Mouse (Mus musculus) CH12.LX (cell line): ENCODE results near the gene Rora. TPM values are rescaled to one million over a fixed set of nuclear protein-coding genes. Genes with fewer than 3 reads are reported as not detected.

ENCODE experiments used
- DNase-seq: peaks from one replicate; pipeline ENCODE4 v3.0.0-alpha.2; 2013; ENCODE audit errors: extremely low read depth
- H3K27ac ChIP-seq: 2 replicates; pipeline ENCODE4 v1.5.1; 2012; ENCODE audit warnings: low read depth, mild to moderate bottlenecking, control low read depth, moderate library complexity; ENCODE audit not compliant: insufficient read depth
- H3K27me3 ChIP-seq: replicated peaks from 2 replicates; pipeline ENCODE3; 2012; ENCODE audit warnings: inconsistent platforms
- H3K36me3 ChIP-seq, 2 experiments: replicated peaks in 1 of 2; 2 replicates each; pipeline versions ENCODE3 to v1.6.1; 2012; ENCODE audit warnings: inconsistent platforms in 1 of 2, low read length in 1 of 2, mild to moderate bottlenecking in 1 of 2, mixed read lengths in 1 of 2, moderate library complexity in 1 of 2; ENCODE audit not compliant: control insufficient read depth in 1 of 2, insufficient read depth in 1 of 2
- H3K4me1 ChIP-seq, 2 experiments: 2 replicates each; pipeline ENCODE4 v1.6.1; 2012; ENCODE audit warnings: inconsistent platforms in 1 of 2, moderate library complexity in 1 of 2; ENCODE audit not compliant: insufficient read depth in 2 of 2, control insufficient read depth in 1 of 2
- H3K4me2 ChIP-seq: 2 replicates; pipeline ENCODE4 v1.6.1; 2012; ENCODE audit warnings: low read depth, mild to moderate bottlenecking, control low read depth; ENCODE audit not compliant: poor library complexity, insufficient read depth, severe bottlenecking
- H3K4me3 ChIP-seq, 3 experiments: fragments of 150-350 bp in 1 of 3; sonication (generic) in 1 of 3; replicated peaks in 1 of 3; 2 replicates each; pipeline versions ENCODE3 to v1.5.1; 2011 to 2012; ENCODE audit warnings: low read depth in 2 of 3, low read length in 2 of 3, mild to moderate bottlenecking in 2 of 3, moderate library complexity in 2 of 3, control low read depth in 1 of 3, improper control_type of control experiment in 1 of 3, inconsistent platforms in 1 of 3, mixed read lengths in 1 of 3; ENCODE audit not compliant: poor library complexity in 1 of 3
- H3K79me2 ChIP-seq: replicated peaks from 2 replicates; pipeline ENCODE4 v1.6.1; 2012; ENCODE audit warnings: mild to moderate bottlenecking, moderate library complexity; ENCODE audit not compliant: control insufficient read depth, poor library complexity, insufficient read depth, severe bottlenecking; ENCODE audit errors: extremely low read depth
- H3K9ac ChIP-seq: 2 replicates; pipeline ENCODE4 v1.6.1; 2012; ENCODE audit warnings: low read depth, mild to moderate bottlenecking, control low read depth, moderate library complexity; ENCODE audit not compliant: insufficient read depth
- H3K9me3 ChIP-seq: replicated peaks from 2 replicates; pipeline ENCODE3; 2012; ENCODE audit warnings: low read length, inconsistent platforms, mixed read lengths
- CHD1 ChIP-seq: IDR thresholded peaks from 2 replicates; pipeline ENCODE4 v1.6.1; 2012; ENCODE audit warnings: low read depth, low read length, improper control_type of control experiment, inconsistent platforms
- CTCF ChIP-seq, 2 experiments: IDR thresholded peaks in 1 of 2; conservative IDR thresholded peaks in 1 of 2; 2 replicates each; pipeline ENCODE4 v1.5.1; 2011 to 2012; ENCODE audit warnings: low read depth in 2 of 2, low read length in 2 of 2, improper control_type of control experiment in 1 of 2, inconsistent platforms in 1 of 2, mild to moderate bottlenecking in 1 of 2, moderate library complexity in 1 of 2
- E2F4 ChIP-seq: IDR thresholded peaks from 2 replicates; pipeline ENCODE4 v1.6.1; 2011; ENCODE audit warnings: low read depth, low read length, improper control_type of control experiment; ENCODE audit not compliant: insufficient replicate concordance
- EP300 ChIP-seq: IDR thresholded peaks from 2 replicates; pipeline ENCODE4 v1.6.1; 2011; ENCODE audit warnings: low read length, improper control_type of control experiment
- GABPA ChIP-seq: IDR thresholded peaks from 2 replicates; pipeline ENCODE4 v1.6.1; 2012; ENCODE audit warnings: low read depth, low read length, improper control_type of control experiment, inconsistent platforms; ENCODE audit not compliant: insufficient replicate concordance
- IRF4 ChIP-seq: IDR thresholded peaks from 2 replicates; pipeline ENCODE4 v1.6.1; 2014; ENCODE audit warnings: low read depth, mild to moderate bottlenecking, inconsistent platforms, low read length, improper control_type of control experiment
- JUN ChIP-seq: IDR thresholded peaks from 2 replicates; pipeline ENCODE4 v1.6.1; 2011; ENCODE audit warnings: low read depth, mild to moderate bottlenecking, low read length, improper control_type of control experiment, moderate library complexity; ENCODE audit not compliant: insufficient read depth
- KAT2A ChIP-seq: IDR thresholded peaks from 2 replicates; pipeline ENCODE4 v1.6.1; 2012; ENCODE audit warnings: low read length, improper control_type of control experiment, inconsistent platforms; ENCODE audit not compliant: insufficient replicate concordance
- MAX ChIP-seq: IDR thresholded peaks from 2 replicates; pipeline ENCODE4 v1.6.1; 2011; ENCODE audit warnings: low read length, improper control_type of control experiment
- MAZ ChIP-seq: IDR thresholded peaks from 2 replicates; pipeline ENCODE4 v1.6.1; 2012; ENCODE audit warnings: low read depth, mild to moderate bottlenecking, inconsistent platforms, low read length, improper control_type of control experiment, moderate library complexity
- NRF1 ChIP-seq: IDR thresholded peaks from 2 replicates; pipeline ENCODE4 v1.6.1; 2014; ENCODE audit warnings: low read depth, mild to moderate bottlenecking, inconsistent platforms, low read length, improper control_type of control experiment, moderate library complexity
- PAX5 ChIP-seq: IDR thresholded peaks from 2 replicates; pipeline ENCODE4 v1.6.1; 2012; ENCODE audit warnings: low read length, inconsistent platforms, mixed read lengths
- POLR2A ChIP-seq: IDR thresholded peaks from 2 replicates; pipeline ENCODE4 v1.6.1; 2011; ENCODE audit warnings: low read depth, mild to moderate bottlenecking, improper control_type of control experiment, low read length
- POLR2AphosphoS2 ChIP-seq: IDR thresholded peaks from 2 replicates; pipeline ENCODE4 v1.6.1; 2011; ENCODE audit warnings: low read depth, low read length, improper control_type of control experiment
- RAD21 ChIP-seq: IDR thresholded peaks from 2 replicates; pipeline ENCODE4 v1.6.1; 2011; ENCODE audit warnings: low read depth, mild to moderate bottlenecking, low read length, improper control_type of control experiment, moderate library complexity
- SMC3 ChIP-seq: IDR thresholded peaks from 2 replicates; pipeline ENCODE4 v1.6.1; 2011; ENCODE audit warnings: low read depth, low read length, improper control_type of control experiment
- TBP ChIP-seq: conservative IDR thresholded peaks from 2 replicates; pipeline ENCODE4 v1.6.1; 2011; ENCODE audit warnings: low read depth, low read length, improper control_type of control experiment
- UBTF ChIP-seq: IDR thresholded peaks from 2 replicates; pipeline ENCODE4 v1.6.1; 2012; ENCODE audit warnings: low read depth, mild to moderate bottlenecking, inconsistent platforms, low read length, improper control_type of control experiment, moderate library complexity
- USF2 ChIP-seq: conservative IDR thresholded peaks from 2 replicates; pipeline ENCODE4 v1.6.1; 2011; ENCODE audit warnings: low read depth, low read length, improper control_type of control experiment
- ZMIZ1 ChIP-seq: IDR thresholded peaks from 2 replicates; pipeline ENCODE4 v1.6.1; 2012; ENCODE audit warnings: low read depth, mild to moderate bottlenecking, inconsistent platforms, low read length, improper control_type of control experiment
- ZNF384 ChIP-seq: IDR thresholded peaks from 2 replicates; pipeline ENCODE4 v1.6.1; 2012; ENCODE audit warnings: low read depth, low read length, improper control_type of control experiment, inconsistent platforms
- dilution Hi-C: fragments of 300-500 bp; cut with MboI; formaldehyde crosslinking; loops from 2 replicates; pipeline ENCODE4 v1.14.3; 2020; ENCODE audit warnings: low sequenced_read_pairs; ENCODE audit not compliant: extremely low pct_unique_long_range_greater_than_20kb, extremely low pct_ligation_motif_present
- in situ Hi-C: fragments of 300-500 bp; cut with MboI; formaldehyde crosslinking; loops from 3 replicates; pipeline ENCODE4 v1.14.3; 2019; ENCODE audit warnings: low sequenced_read_pairs, low pct_ligation_motif_present, low pct_unique_long_range_greater_than_20kb, mixed read lengths
- polyA plus RNA-seq: library from polyadenylated mRNA; unstranded; fragments of >175 nt; gene quantifications from 2 replicates; pipeline ENCODE4 v1.2.1, GENCODE M21; 2012; ENCODE audit warnings: low read depth; ENCODE audit not compliant: insufficient read length
- total RNA-seq, 2 experiments: library from RNA; depleted of rRNA; stranded (reverse); fragments of 300-350 nt in 1 of 2; fragments of >200 nt in 1 of 2; gene quantifications; 2 replicates each; pipeline ENCODE4 v1.2.3; 2012 to 2014

Rora gene
- total and polyA plus RNA-seq, 3 experiments: 0.36 to 0.66 (median 0.64) TPM

- TF ChIP-seq ZMIZ1: no peak
- TF ChIP-seq RAD21: no peak
- H3K9me3 ChIP-seq: peaks cover 83% of the 10 kb centered on the region
- in situ Hi-C loops: no loop called here
- no peak overlapping the region for H3K27ac ChIP-seq
- H3K4me2 ChIP-seq: no peak overlapping the region
- no peaks in the 10 kb centered on the region for H3K27me3 ChIP-seq
- no peak overlapping the region for H3K4me3 ChIP-seq
- no peak overlapping the region for H3K9ac ChIP-seq
- no peaks in the 10 kb centered on the region for H3K36me3 ChIP-seq
- dilution Hi-C loops: no loop called here
- H3K4me1 ChIP-seq: no peaks in the 10 kb centered on the region
- no peak for DNase-seq
- H3K79me2 ChIP-seq: no peaks in the 10 kb centered on the region
These were observed 71.2 kb downstream of the Rora start for GRCm38 (mm10) chr9:68724636-68725285.

GRCm38 (mm10) chr9:68727166-68727855, 73.7 kb downstream of the Rora start:
- Histone ChIP-seq H3K4me3 (no peak overlapping the region), H3K9ac (no peak overlapping the region), H3K27me3 (no peaks in the 10 kb centered on the region), H3K27ac (no peak overlapping the region), H3K4me1 (no peaks in the 10 kb centered on the region), H3K36me3 (no peaks in the 10 kb centered on the region), H3K4me2 (no peak overlapping the region), H3K79me2 (no peaks in the 10 kb centered on the region), H3K9me3 (peaks cover 80% of the 10 kb centered on the region)
- TF ChIP-seq POLR2A: no peak
- no peak for TF ChIP-seq SMC3
- no peak for TF ChIP-seq TBP
- no peak for TF ChIP-seq CHD1
- TF ChIP-seq NRF1: no peak
- no peak for TF ChIP-seq UBTF
- TF ChIP-seq POLR2AphosphoS2: no peak
- TF ChIP-seq ZMIZ1: no peak
- TF ChIP-seq JUN: no peak
- no peak for TF ChIP-seq EP300
- dilution Hi-C loops: no loop called here
- DNase-seq: no peak
- in situ Hi-C loops: no loop called here

GRCm38 (mm10) chr9:68731438-68731837, 77.9 kb downstream of the Rora start:
- Histone ChIP-seq H3K4me1 (no peaks in the 10 kb centered on the region), H3K9ac (no peak overlapping the region), H3K9me3 (peaks cover 74% of the 10 kb centered on the region), H3K27me3 (no peaks in the 10 kb centered on the region), H3K4me2 (no peak overlapping the region), H3K36me3 (no peaks in the 10 kb centered on the region), H3K79me2 (no peaks in the 10 kb centered on the region), H3K27ac (no peak overlapping the region), H3K4me3 (no peak overlapping the region)
- dilution Hi-C loops: no loop called here
- no peak for DNase-seq
- TF ChIP-seq TBP (no peak), GABPA (no peak), ZMIZ1 (no peak), MAX (no peak), UBTF (no peak), PAX5 (no peak), E2F4 (no peak), POLR2AphosphoS2 (no peak), SMC3 (no peak), CHD1 (no peak), KAT2A (no peak), ZNF384 (no peak), JUN (no peak), IRF4 (no peak), USF2 (no peak), MAZ (no peak), NRF1 (no peak), CTCF (conservative IDR thresholded peaks at IDR 0.05 in 1 of 2, IDR thresholded peaks at IDR 0.05 in 1 of 2; ENCODE audit: low read depth in 2 of 2, low read length in 2 of 2) (no peak), POLR2A (no peak)
- in situ Hi-C loops: no loop called here
